Comparison of ENCODE assay signal across 8 mouse cellular contexts in genomic region chr11:67428196-67428595, GRCm38 (mm10). TPM values are rescaled to one million over a fixed set of nuclear protein-coding genes. Genes with fewer than 3 reads are reported as not detected.
DNase-seq lines count a peak whose midpoint lies in the region; ATAC-seq and TF ChIP-seq lines count a peak whose summit lies in the region.

No protein-coding gene starts in this region.

- H3K4me2 ChIP-seq in heart, embryonic 11.5 days: no peak overlapping the region

- intact Hi-C loops in heart, adult 2 months (cut with DNase I): loop anchor here (2.0 kb wide), 1 partner anchor 219 kb away; no protein-coding TSS in a partner anchor

- H3K27ac ChIP-seq in heart, adult 2 months: no peak overlapping the region
- H3K27ac ChIP-seq in heart, embryonic 11.5 days (ENCODE audit: low read depth, low read length): no peak overlapping the region

- no peak for TF ChIP-seq POLR2A in heart, adult 2 months (IDR thresholded peaks at IDR 0.05; ENCODE audit: insufficient read depth, low read depth, low read length)

- H3K79me2 ChIP-seq in heart, adult 2 months (replicated peaks; ENCODE audit: control insufficient read depth, insufficient read depth, low read length): no peaks in the 10 kb centered on the region

- no peaks in the 10 kb centered on the region for H3K36me3 ChIP-seq in heart, adult 2 months (ENCODE audit: control insufficient read depth, insufficient read depth, low read length)
- H3K36me3 ChIP-seq in heart, embryonic 11.5 days (ENCODE audit: control insufficient read depth, insufficient read depth, low read length): no peaks in the 10 kb centered on the region

- 23% methylated on average over 3 of the region's 3 CpGs for WGBS in heart, adult 2 months
- 33% methylated on average over 3 of the region's 3 CpGs for WGBS in heart, embryonic 11.5 days (ENCODE audit: insufficient replicate concordance)

- no peaks in the 10 kb centered on the region for H3K27me3 ChIP-seq in heart, adult 2 months (ENCODE audit: control insufficient read depth, insufficient read depth, low read length)
- no peaks in the 10 kb centered on the region for H3K27me3 ChIP-seq in heart, embryonic 11.5 days (ENCODE audit: control insufficient read depth, insufficient read depth, low read length)

- TF ChIP-seq EP300 in heart, adult 2 months (IDR thresholded peaks at IDR 0.05; ENCODE audit: insufficient read depth, low read depth, low read length): no peak

- no peaks in the 10 kb centered on the region for H3K9me3 ChIP-seq in heart, embryonic 11.5 days (replicated peaks; ENCODE audit: control insufficient read depth, low read length)

- no peak for ATAC-seq in heart, embryonic 11.5 days (replicated peaks; ENCODE audit: insufficient number of reproducible peaks, low FRiP score, low TSS enrichment)

- peak; percentile 37 to 53 for DNase-seq in heart, adult 2 months
- peak; percentile 48 for DNase-seq in 3T3-L1 (ENCODE audit: low read depth, low spot score)
- peak; percentile 65 to 89 for DNase-seq in adrenal gland, adult (ENCODE audit: inconsistent age in 2 of 2, low spot score in 1 of 2)
- DNase-seq in embryo, embryonic 10 days (ENCODE audit: low spot score): peak; percentile 31
- DNase-seq in kidney, postnatal 10 days: peak; percentile 57
- DNase-seq in lung, postnatal 4 days: peak; percentile 25 to 37
- peak; percentile 6 for DNase-seq in thymus, postnatal 25 days

- no peaks in the 10 kb centered on the region for H3K4me1 ChIP-seq in heart, adult 2 months (ENCODE audit: control insufficient read depth, insufficient read depth, low read length)
- no peaks in the 10 kb centered on the region for H3K4me1 ChIP-seq in heart, embryonic 11.5 days (ENCODE audit: control insufficient read depth, insufficient read depth, low read length)

- H3K4me3 ChIP-seq in heart, adult 2 months: no peak overlapping the region
- no peak overlapping the region for H3K4me3 ChIP-seq in heart, embryonic 11.5 days (ENCODE audit: low read depth, low read length)

- no peak overlapping the region for H3K9ac ChIP-seq in heart, adult 2 months (ENCODE audit: low read depth, low read length)
- no peak overlapping the region for H3K9ac ChIP-seq in heart, embryonic 11.5 days (ENCODE audit: low read depth, low read length)

- TF ChIP-seq CTCF in heart, adult 2 months (IDR thresholded peaks at IDR 0.05): peak; percentile 65

RNA-seq across cellular contexts. Expression of gene Gas7, which starts 27.0 kb away (rescaled TPM):
- total RNA-seq in heart, adult 2 months (2021): 10 to 100 TPM in 1 of 2 experiments, 1 to 10 TPM in 1; 9.3 to 11.5 TPM
- polyA plus RNA-seq in heart, adult 2 months (2012; rRNA removed): 5.8 and 8.6 TPM in 2 replicates
- 5.3 and 5.4 TPM in 2 replicates for polyA plus RNA-seq in heart, embryonic 11.5 days (2014; fragmentation: Nextera tagmentation; extraction: Ambion mirVana)

Comparison
In these comparisons a context has a peak if more than half of its experiments do, and no peak if none do; other contexts are left out.
1. DNase-seq: peak in every context shown above with its lines; median percentile 77 in adrenal gland, adult; 57 in kidney, postnatal 10 days; 48 in 3T3-L1; 45 in heart, adult 2 months; 31 in embryo, embryonic 10 days; 31 in lung, postnatal 4 days; 6 in thymus, postnatal 25 days.